Mouse (Mus musculus) cerebellum, adult 9-10 months (tissue): Measurements from ENCODE around the gene C1qbp.

Source experiments
- DNase-seq: peaks from one replicate; pipeline ENCODE4 v3.0.0; 2022

Gene C1qbp

DNA sequence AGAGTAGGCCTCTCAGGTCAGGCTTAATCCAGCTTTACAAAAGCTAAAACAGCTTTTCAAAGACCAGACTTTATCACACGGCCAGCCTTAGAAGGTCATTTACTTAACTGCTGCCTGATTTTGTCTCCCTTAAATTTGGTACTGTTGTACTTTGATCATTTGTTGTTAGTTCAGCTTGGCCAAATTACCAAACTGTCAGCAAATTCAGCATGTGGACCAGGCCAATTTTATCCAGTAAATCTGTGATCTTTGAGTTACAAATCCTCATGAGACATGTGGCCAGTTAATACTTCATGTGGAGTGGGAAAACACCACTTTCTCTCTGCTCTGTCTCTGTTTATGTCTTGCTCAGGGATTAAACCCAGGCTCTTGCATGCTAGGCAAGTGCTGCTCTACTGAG lies 10.2 kb downstream of the C1qbp start:
- DNase-seq = no peak

- DNase-seq = no peak
Observed at GRCm38 (mm10) chr11:70970560-70971540, 12.0 kb downstream of the C1qbp start.

- peak; percentile 96 for DNase-seq
Observed at GRCm38 (mm10) chr11:70969821-70970559, 12.8 kb downstream of the C1qbp start, which contains the start of the genes Nup88 and Rpain. Nup88 (minus strand) TSS chr11:70969973. Rpain (plus strand) TSS chr11:70970213.

GRCm38 (mm10) chr11:70969271-70969794 lies 13.5 kb downstream of the C1qbp start:
- no peak for DNase-seq

GRCm38 (mm10) chr11:70964222-70964907 lies 18.5 kb downstream of the C1qbp start:
- DNase-seq = no peak

DNA sequence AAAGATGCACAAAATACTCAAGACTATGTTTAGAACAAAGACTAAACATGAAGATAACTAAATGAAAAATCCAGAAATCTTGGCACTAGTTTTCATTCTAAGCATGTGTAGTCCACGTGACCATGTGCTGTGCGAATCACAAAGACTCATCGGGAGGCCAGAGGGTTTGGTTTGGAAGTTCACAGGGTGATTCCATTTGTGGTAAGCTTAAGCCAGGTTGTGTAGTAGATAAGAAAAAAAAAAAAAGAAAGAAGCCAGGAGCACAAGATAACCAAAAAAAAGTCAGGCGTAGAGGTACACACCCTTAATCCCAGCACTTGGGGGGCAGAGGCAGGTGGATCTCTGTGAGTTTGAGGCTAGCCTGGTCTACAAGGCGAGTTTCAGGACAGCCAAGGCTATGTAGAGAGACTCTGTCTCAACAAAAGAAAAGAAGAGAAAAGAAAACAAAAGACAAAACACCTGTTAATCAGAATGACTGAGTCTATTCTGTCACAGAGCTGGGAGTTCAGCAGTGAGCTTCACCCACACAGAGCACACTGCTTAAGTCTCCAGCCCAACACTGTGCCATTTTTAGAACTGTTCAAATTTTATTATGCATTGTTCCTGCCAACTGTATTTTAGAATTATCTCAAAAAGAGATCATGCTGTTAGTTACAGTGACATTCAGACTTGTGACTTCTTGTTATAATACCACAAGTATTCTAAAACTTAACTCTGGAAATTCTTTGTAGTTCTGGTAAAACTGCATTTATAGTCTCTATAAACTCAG lies 21.9 kb downstream of the C1qbp start:
- DNase-seq = no peak

DNA sequence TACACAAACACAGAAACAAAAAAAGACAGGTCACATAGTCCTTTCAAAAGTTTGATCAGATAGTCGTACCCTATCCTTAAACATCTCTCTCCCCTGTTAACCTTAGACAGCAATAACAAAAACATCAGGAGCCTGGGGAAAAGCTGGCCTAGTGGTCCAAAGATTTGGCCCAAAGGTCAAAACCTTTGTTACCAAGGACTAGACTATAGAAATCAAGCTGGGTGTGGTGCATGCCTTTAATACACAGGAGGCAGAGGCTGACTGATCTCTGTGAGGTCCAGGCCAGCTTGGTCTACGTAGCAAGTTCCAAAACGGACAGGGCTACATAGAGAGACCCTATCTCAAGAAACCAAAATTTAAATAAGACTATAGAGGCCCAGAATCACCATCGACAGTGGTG lies 28.1 kb downstream of the C1qbp start:
- DNase-seq = no peak

DNA sequence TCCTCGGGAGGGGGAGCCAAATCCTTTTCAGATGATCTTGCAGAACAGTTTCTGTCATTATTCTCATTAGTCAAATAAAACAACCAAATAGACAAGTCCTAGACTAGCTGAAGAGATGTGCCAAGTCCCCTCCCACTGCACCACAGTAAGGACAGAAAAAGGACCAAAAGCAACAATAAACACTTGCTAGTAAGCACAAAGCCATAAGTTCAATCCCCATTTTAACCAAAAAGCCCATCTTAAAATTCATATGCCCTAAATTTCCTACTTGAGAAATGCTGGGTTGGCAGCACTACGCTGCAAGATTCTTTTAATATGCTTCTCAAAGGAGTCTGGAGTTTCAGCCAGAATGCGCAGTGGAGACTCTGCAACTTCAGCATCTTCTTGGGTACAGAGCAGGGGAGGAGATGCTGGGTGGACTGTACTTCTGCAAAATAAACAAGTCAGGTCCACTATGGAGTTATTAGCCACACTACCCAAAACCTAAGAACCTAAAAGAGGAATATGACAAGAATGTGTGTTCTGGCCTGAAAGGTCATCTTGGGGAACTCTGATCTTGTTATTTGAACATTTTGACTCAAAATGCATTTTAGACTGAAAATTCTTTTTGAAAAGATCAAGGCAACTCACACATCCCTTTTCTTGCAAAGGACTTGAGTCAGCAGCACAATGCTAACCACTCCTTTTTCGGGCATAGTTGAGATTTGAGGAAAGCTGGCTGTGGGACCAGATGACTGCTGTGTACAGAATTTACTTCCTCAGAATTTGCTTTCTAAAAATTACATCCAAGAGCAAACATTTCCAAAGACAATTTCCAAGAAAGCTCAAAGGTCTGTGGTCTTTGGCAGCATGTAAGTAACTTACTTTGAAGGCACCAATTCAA lies 37.6 kb downstream of the C1qbp start:
- no peak for DNase-seq

- DNase-seq = no peak
Observed at GRCm38 (mm10) chr11:70943651-70944050, 39.2 kb downstream of the C1qbp start.

GRCm38 (mm10) chr11:70942596-70942995 lies 40.2 kb downstream of the C1qbp start:
- no peak for DNase-seq

DNA sequence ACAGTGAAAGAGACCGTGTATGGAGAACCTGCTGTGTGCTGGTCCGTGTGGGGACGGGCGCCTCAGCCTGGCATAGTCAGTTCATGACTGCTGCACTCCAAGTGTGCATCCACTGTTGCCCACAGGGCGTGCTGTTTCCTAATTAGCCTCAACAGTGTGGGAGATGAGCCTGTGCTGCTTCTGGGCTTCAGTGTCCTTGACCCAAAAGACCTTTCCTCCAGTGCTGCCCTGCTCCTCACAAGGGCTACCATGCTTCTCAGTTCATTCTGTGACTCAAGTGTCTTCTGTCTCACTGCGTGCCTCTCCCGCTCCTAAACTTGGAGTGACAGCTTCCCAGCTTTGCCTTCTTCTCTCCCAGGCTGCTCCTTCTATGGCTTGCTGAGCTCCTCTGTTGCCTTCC lies 47.5 kb downstream of the C1qbp start:
- no peak for DNase-seq

DNA sequence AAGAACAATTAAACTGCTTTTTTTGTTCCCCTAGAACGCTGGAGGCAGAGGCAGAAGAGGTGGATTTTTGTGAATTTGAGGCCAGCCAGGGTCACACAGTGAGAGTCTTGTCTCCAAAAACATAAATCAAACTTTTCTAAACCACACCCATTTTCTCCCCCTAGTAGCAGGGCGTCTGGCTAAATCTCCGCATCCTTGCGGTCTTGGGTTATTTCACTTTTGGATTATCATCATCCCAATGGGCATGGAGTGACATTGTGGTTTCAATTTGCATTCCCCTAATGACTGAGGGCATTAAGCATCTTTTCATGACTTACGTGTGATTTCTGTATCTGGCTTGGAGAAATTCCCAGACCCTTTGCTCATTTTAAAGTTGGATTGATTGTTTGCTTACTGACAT lies 51.4 kb downstream of the C1qbp start:
- DNase-seq = no peak
